Mouse (Mus musculus): ENCODE results near the gene Gdf2. TPM values are rescaled to one million over a fixed set of nuclear protein-coding genes. Genes with fewer than 3 reads are reported as not detected.

The Gdf2 gene
- polyA plus RNA-seq, 1 experiment from 2014 or later, result not detected

- under 1% methylated on average over 85 of the region's 85 CpGs for WGBS
- Histone ChIP-seq H3K36me3 (no peaks in the 10 kb centered on the region), H3K4me3 (replicated peaks) (peak within 1 kb of the TSS; percentile 62), H3K4me2 (replicated peaks) (peak within 1 kb of the TSS; percentile 96), H3K9ac (replicated peaks) (peak within 1 kb of the TSS; percentile 63), H3K27me3 (peaks cover 79% of the 10 kb centered on the region), H3K27ac (no peak within 1 kb of the TSS), H3K4me1 (replicated peaks) (peaks cover 36% of the 10 kb centered on the region), H3K9me3 (no peaks in the 10 kb centered on the region)
- ATAC-seq, result peak; percentile 84
Observed at GRCm38 (mm10) chr14:33923168-33924070, 17.4 kb upstream of the Gdf2 start, which contains the start of gene Gdf10. Gene Gdf10, plus strand, starts transcription at chr14:33923587.

GRCm38 (mm10) chr14:33931853-33932252 is 9.0 kb upstream of the Gdf2 start:
- Histone ChIP-seq H3K4me2 (replicated peaks) (no peak overlapping the region), H3K36me3 (no peaks in the 10 kb centered on the region), H3K27me3 (peaks cover 20% of the 10 kb centered on the region; the same call in 1 of the 2 replicates), H3K9me3 (no peaks in the 10 kb centered on the region), H3K4me3 (replicated peaks) (no peak overlapping the region), H3K27ac (no peak overlapping the region), H3K4me1 (replicated peaks) (no peaks in the 10 kb centered on the region), H3K9ac (replicated peaks) (no peak overlapping the region)
- WGBS, result 63% methylated on average over 17 of the region's 17 CpGs
- ATAC-seq, result no peak

- Histone ChIP-seq H3K9me3 (no peaks in the 10 kb centered on the region), H3K9ac (replicated peaks) (no peak overlapping the region), H3K4me1 (replicated peaks) (no peaks in the 10 kb centered on the region), H3K4me2 (replicated peaks) (no peak overlapping the region), H3K27ac (no peak overlapping the region), H3K27me3 (peaks cover 15% of the 10 kb centered on the region; the same call in 1 of the 2 replicates), H3K36me3 (no peaks in the 10 kb centered on the region), H3K4me3 (replicated peaks) (no peak overlapping the region)
- 67% methylated on average over 10 of the region's 10 CpGs for WGBS
- peak; percentile 64 for ATAC-seq
Observed at GRCm38 (mm10) chr14:33932935-33933703, 7.7 kb upstream of the Gdf2 start.

GRCm38 (mm10) chr14:33933778-33934317 is 7.0 kb upstream of the Gdf2 start:
- H3K27ac ChIP-seq, result no peak overlapping the region

GRCm38 (mm10) chr14:33939117-33939516 is 1.7 kb upstream of the Gdf2 start:
- Histone ChIP-seq H3K4me1 (replicated peaks) (no peaks in the 10 kb centered on the region), H3K9ac (replicated peaks) (no peak overlapping the region), H3K4me2 (replicated peaks) (peak overlapping the region; percentile 29; the same call in 1 of the 2 replicates), H3K4me3 (replicated peaks) (no peak overlapping the region), H3K9me3 (no peaks in the 10 kb centered on the region), H3K36me3 (no peaks in the 10 kb centered on the region), H3K27ac (no peak overlapping the region), H3K27me3 (no peaks in the 10 kb centered on the region)
- 0 out of 2 replicates have a peak, but pooled peaks have one; percentile 52 for ATAC-seq
- WGBS, result 34% methylated on average over 9 of the region's 9 CpGs

More at GRCm38 (mm10) chr14:33933778-33934317, 7.0 kb upstream of the Gdf2 start:
- ATAC-seq, result peak; percentile 65
- H3K36me3 ChIP-seq, result no peaks in the 10 kb centered on the region
- 47% methylated on average over 5 of the region's 5 CpGs for WGBS
- H3K9me3 ChIP-seq, result no peaks in the 10 kb centered on the region
- no peak overlapping the region for H3K4me3 ChIP-seq (replicated peaks)
- no peaks in the 10 kb centered on the region for H3K4me1 ChIP-seq (replicated peaks)
- H3K4me2 ChIP-seq (replicated peaks), result no peak overlapping the region
- H3K9ac ChIP-seq (replicated peaks), result no peak overlapping the region
- peaks cover 15% of the 10 kb centered on the region; the same call in 1 of the 2 replicates for H3K27me3 ChIP-seq

- Histone ChIP-seq H3K4me2 (replicated peaks) (no peak overlapping the region), H3K27ac (no peak overlapping the region), H3K9ac (replicated peaks) (no peak overlapping the region), H3K9me3 (no peaks in the 10 kb centered on the region), H3K4me1 (replicated peaks) (no peaks in the 10 kb centered on the region), H3K4me3 (replicated peaks) (no peak overlapping the region), H3K27me3 (no peaks in the 10 kb centered on the region), H3K36me3 (no peaks in the 10 kb centered on the region)
- no peak for ATAC-seq
- 78% methylated on average over 5 of the region's 5 CpGs for WGBS
Observed at GRCm38 (mm10) chr14:33942222-33942621, 1.4 kb downstream of the Gdf2 start.

- no peak overlapping the region for H3K4me2 ChIP-seq (replicated peaks)
Observed at GRCm38 (mm10) chr14:33946125-33946524, 5.3 kb downstream of the Gdf2 start.

GRCm38 (mm10) chr14:33952233-33952981 is 11.6 kb downstream of the Gdf2 start:
- ATAC-seq, result no peak
- H3K4me1 ChIP-seq (replicated peaks), result peaks cover 3% of the 10 kb centered on the region; the same call in 1 of the 2 replicates
- 68% methylated on average over 6 of the region's 6 CpGs for WGBS
- H3K9ac ChIP-seq (replicated peaks), result no peak overlapping the region
- no peak overlapping the region for H3K4me3 ChIP-seq (replicated peaks)
- no peak overlapping the region for H3K4me2 ChIP-seq (replicated peaks)
- no peaks in the 10 kb centered on the region for H3K9me3 ChIP-seq
- H3K36me3 ChIP-seq, result no peaks in the 10 kb centered on the region
- H3K27me3 ChIP-seq, result no peaks in the 10 kb centered on the region
- no peak overlapping the region for H3K27ac ChIP-seq

More at GRCm38 (mm10) chr14:33946125-33946524, 5.3 kb downstream of the Gdf2 start:
- WGBS, result 88% methylated on average over 6 of the region's 6 CpGs
- H3K27me3 ChIP-seq, result no peaks in the 10 kb centered on the region
- H3K4me1 ChIP-seq (replicated peaks), result no peaks in the 10 kb centered on the region
- H3K9me3 ChIP-seq, result no peaks in the 10 kb centered on the region
- H3K36me3 ChIP-seq, result no peaks in the 10 kb centered on the region
- no peak overlapping the region for H3K27ac ChIP-seq
- no peak overlapping the region for H3K4me3 ChIP-seq (replicated peaks)
- no peak overlapping the region for H3K9ac ChIP-seq (replicated peaks)
- no peak for ATAC-seq

GRCm38 (mm10) chr14:33953761-33954160 is 12.9 kb downstream of the Gdf2 start, which contains the start of gene Rbp3:
Gene Rbp3, plus strand, starts transcription at chr14:33954003.
- no peak for ATAC-seq
- WGBS, result 72% methylated on average over 5 of the region's 5 CpGs
- Histone ChIP-seq H3K9me3 (no peaks in the 10 kb centered on the region), H3K4me1 (replicated peaks) (peaks cover 3% of the 10 kb centered on the region; the same call in 1 of the 2 replicates), H3K27ac (no peak within 1 kb of the TSS), H3K9ac (replicated peaks) (no peak within 1 kb of the TSS), H3K36me3 (no peaks in the 10 kb centered on the region), H3K4me2 (replicated peaks) (no peak within 1 kb of the TSS), H3K27me3 (no peaks in the 10 kb centered on the region), H3K4me3 (replicated peaks) (no peak within 1 kb of the TSS)

GRCm38 (mm10) chr14:33956055-33956454 is 15.2 kb downstream of the Gdf2 start:
- WGBS, result 89% methylated on average over 13 of the region's 13 CpGs
- no peak overlapping the region for H3K27ac ChIP-seq

GRCm38 (mm10) chr14:33958186-33958585 is 17.3 kb downstream of the Gdf2 start:
- Histone ChIP-seq H3K36me3 (no peaks in the 10 kb centered on the region), H3K4me1 (replicated peaks) (peaks cover 3% of the 10 kb centered on the region; the same call in 1 of the 2 replicates), H3K27ac (no peak overlapping the region), H3K27me3 (no peaks in the 10 kb centered on the region), H3K4me2 (replicated peaks) (no peak overlapping the region), H3K9me3 (no peaks in the 10 kb centered on the region), H3K4me3 (replicated peaks) (no peak overlapping the region), H3K9ac (replicated peaks) (no peak overlapping the region)
- no peak for ATAC-seq
- 91% methylated on average over 4 of the region's 4 CpGs for WGBS

More at GRCm38 (mm10) chr14:33956055-33956454, 15.2 kb downstream of the Gdf2 start:
- Histone ChIP-seq H3K4me3 (replicated peaks) (no peak overlapping the region), H3K27me3 (no peaks in the 10 kb centered on the region), H3K4me2 (replicated peaks) (no peak overlapping the region), H3K9me3 (no peaks in the 10 kb centered on the region), H3K4me1 (replicated peaks) (peaks cover 3% of the 10 kb centered on the region; the same call in 1 of the 2 replicates), H3K36me3 (no peaks in the 10 kb centered on the region), H3K9ac (replicated peaks) (no peak overlapping the region)
- ATAC-seq, result no peak

All from midbrain, embryonic 13.5 days (tissue).